Mouse (Mus musculus): Measurements from ENCODE around the gene Gm49630.
"Not testable (repeated sequence)": the region's sequence is repeated elsewhere in the genome, so short reads cannot be mapped to it uniquely, and the experiment has no call there.

GRCm38 (mm10) chr17:7376951-7377700, 5.3 kb upstream of the Gm49630 start:
- not testable (repeated sequence) for TF ChIP-seq CTCF (IDR thresholded peaks at IDR 0.05; ENCODE audit: control insufficient read depth, insufficient read depth, low read length); POLR2A (IDR thresholded peaks at IDR 0.05; ENCODE audit: borderline replicate concordance, control insufficient read depth, low read depth, low read length)
